Mouse (Mus musculus) testis, postnatal 14 days (tissue): Measurements from ENCODE around the gene Abcg5.

Experiments
- DNase-seq: peaks from one replicate; pipeline ENCODE4 v3.0.0; 2021; ENCODE audit warnings: low spot score

Abcg5 gene

GRCm38 (mm10) chr17:84685286-84685685 lies 2.5 kb upstream of the Abcg5 start:
- DNase-seq, result no peak

- no peak for DNase-seq
Measured at GRCm38 (mm10) chr17:84684284-84684683, 1.5 kb upstream of the Abcg5 start.

- no peak for DNase-seq
Measured at GRCm38 (mm10) chr17:84681670-84682069, 1.1 kb downstream of the Abcg5 start.

- DNase-seq, result no peak
Measured at GRCm38 (mm10) chr17:84677595-84677994, 5.2 kb downstream of the Abcg5 start.

GRCm38 (mm10) chr17:84675951-84676366 lies 6.9 kb downstream of the Abcg5 start, which contains the start of gene Abcg8:
Abcg8 (plus strand) TSS chr17:84676302.
- no peak for DNase-seq

GRCm38 (mm10) chr17:84675204-84675603 lies 7.6 kb downstream of the Abcg5 start:
- no peak for DNase-seq

GRCm38 (mm10) chr17:84674048-84674447 lies 8.8 kb downstream of the Abcg5 start:
- DNase-seq, result no peak

- DNase-seq, result no peak
Measured at GRCm38 (mm10) chr17:84672376-84673369, 10.1 kb downstream of the Abcg5 start.

- no peak for DNase-seq
Measured at GRCm38 (mm10) chr17:84667848-84668247, 15.0 kb downstream of the Abcg5 start.

- no peak for DNase-seq
Measured at GRCm38 (mm10) chr17:84665691-84666090, 17.1 kb downstream of the Abcg5 start.

GRCm38 (mm10) chr17:84665053-84665452 lies 17.8 kb downstream of the Abcg5 start:
- DNase-seq, result no peak

- DNase-seq, result no peak
Measured at GRCm38 (mm10) chr17:84658951-84659350, 23.9 kb downstream of the Abcg5 start.

- no peak for DNase-seq
Measured at GRCm38 (mm10) chr17:84658195-84658594, 24.6 kb downstream of the Abcg5 start.

GRCm38 (mm10) chr17:84657782-84658181 lies 25.0 kb downstream of the Abcg5 start:
- no peak for DNase-seq

GRCm38 (mm10) chr17:84657422-84657732 lies 25.4 kb downstream of the Abcg5 start:
- DNase-seq, result no peak

GRCm38 (mm10) chr17:84656653-84657421 lies 26.0 kb downstream of the Abcg5 start:
- no peak for DNase-seq

- DNase-seq, result no peak
Measured at GRCm38 (mm10) chr17:84656205-84656604, 26.6 kb downstream of the Abcg5 start.

- no peak for DNase-seq
Measured at GRCm38 (mm10) chr17:84653544-84653943, 29.3 kb downstream of the Abcg5 start.

GRCm38 (mm10) chr17:84650302-84651017 lies 32.4 kb downstream of the Abcg5 start:
- no peak for DNase-seq

GRCm38 (mm10) chr17:84647630-84648029 lies 35.2 kb downstream of the Abcg5 start:
- no peak for DNase-seq

- no peak for DNase-seq
Measured at GRCm38 (mm10) chr17:84646477-84646876, 36.3 kb downstream of the Abcg5 start.

GRCm38 (mm10) chr17:84645894-84646293 lies 36.9 kb downstream of the Abcg5 start:
- no peak for DNase-seq
